Mouse (Mus musculus) kidney, adult 2 months (tissue): ENCODE measurements around the gene Gusb. TPM values are rescaled to one million over a fixed set of nuclear protein-coding genes. Genes with fewer than 3 reads are reported as not detected.
"Not testable (repeated sequence)": the region's sequence is repeated elsewhere in the genome, so short reads cannot be mapped to it uniquely, and the experiment has no call there.

Experiments used
- DNase-seq: peaks from one replicate; pipeline ENCODE4 v3.0.0; 2021
- H3K27ac ChIP-seq: fragments of 200-500 bp; 2 replicates; pipeline ENCODE4 v1.5.1; 2012; ENCODE audit warnings: low read depth, low read length, control low read depth, inconsistent platforms; ENCODE audit not compliant: insufficient read depth
- H3K27me3 ChIP-seq: fragments of 200-500 bp; replicated peaks from 2 replicates; pipeline ENCODE4 v1.6.1; 2012; ENCODE audit warnings: mild to moderate bottlenecking, moderate library complexity, low read length, inconsistent platforms; ENCODE audit not compliant: control insufficient read depth, insufficient read depth
- H3K36me3 ChIP-seq: fragments of 200-500 bp; 2 replicates; pipeline ENCODE4 v1.6.1; 2012; ENCODE audit warnings: mild to moderate bottlenecking, moderate library complexity, low read length, inconsistent platforms; ENCODE audit not compliant: control insufficient read depth, insufficient read depth
- H3K4me1 ChIP-seq: fragments of 200-500 bp; 2 replicates; pipeline ENCODE4 v1.6.1; 2011; ENCODE audit warnings: low read length; ENCODE audit not compliant: control insufficient read depth, insufficient read depth
- H3K4me3 ChIP-seq: fragments of 200-500 bp; 2 replicates; pipeline ENCODE4 v1.5.1; 2011; ENCODE audit warnings: mild to moderate bottlenecking, low read depth, low read length, control low read depth; ENCODE audit not compliant: insufficient read depth
- CTCF ChIP-seq: fragments of 200-500 bp; conservative IDR thresholded peaks from 2 replicates; pipeline ENCODE4 v1.5.1; 2011; ENCODE audit warnings: low read depth, mild to moderate bottlenecking, control low read depth, low read length, moderate library complexity, mixed read lengths; ENCODE audit not compliant: insufficient read depth, insufficient read length
- POLR2A ChIP-seq: fragments of 200-500 bp; IDR thresholded peaks from one replicate; pipeline ENCODE4 v1.6.1; 2011; ENCODE audit warnings: low read depth, low read length, control low read depth
- WGBS: fragments of 180-500 bp; shearing (Covaris S2); methylation state at CpG from one replicate; pipeline ENCODE4 v1.1.7; 2018; 5-methylcytosine and 5-hydroxymethylcytosine counted together
- polyA plus RNA-seq: library from polyadenylated mRNA; depleted of rRNA; stranded (reverse); fragments of >200 nt; gene quantifications from 2 replicates; pipeline ENCODE4 v1.2.3, GENCODE M21; 2012; rRNA removed

Gusb gene
- polyA plus RNA-seq, 1 experiment, result 26.5 TPM

- no peak overlapping the region for H3K27ac ChIP-seq
- DNase-seq, result no peak
- H3K4me3 ChIP-seq, result no peak overlapping the region
- no peaks in the 10 kb centered on the region for H3K27me3 ChIP-seq
- no peaks in the 10 kb centered on the region for H3K36me3 ChIP-seq
- 87% methylated on average over 2 of the region's 2 CpGs for WGBS
- peaks cover 2% of the 10 kb centered on the region; the same call in 1 of the 2 replicates for H3K4me1 ChIP-seq
- no peak for TF ChIP-seq CTCF
Observed at GRCm38 (mm10) chr5:129947528-129948033, 55.3 kb downstream of the Gusb start.

- no peak for DNase-seq
- Histone ChIP-seq H3K36me3 (no peaks in the 10 kb centered on the region), H3K27ac (no peak overlapping the region), H3K4me3 (no peak overlapping the region), H3K27me3 (no peaks in the 10 kb centered on the region), H3K4me1 (peaks cover 2% of the 10 kb centered on the region; the same call in 1 of the 2 replicates)
- no peak for TF ChIP-seq CTCF
- 83% methylated on average over 1 of the region's 1 CpGs for WGBS
Observed at GRCm38 (mm10) chr5:129943402-129943801, 59.4 kb downstream of the Gusb start.

GRCm38 (mm10) chr5:129942073-129942939, 60.5 kb downstream of the Gusb start:
- not testable (repeated sequence) for H3K27me3 ChIP-seq, H3K36me3 ChIP-seq, H3K27ac ChIP-seq, H3K4me1 ChIP-seq
- under 1% methylated on average over 53 of the region's 82 CpGs for WGBS
- peak overlapping the region; percentile 77 for H3K4me3 ChIP-seq
- peak; percentile 20 for DNase-seq

- peak within 1 kb of the TSS; percentile 17; the same call in 1 of the 2 replicates for H3K27ac ChIP-seq
- no peaks in the 10 kb centered on the region for H3K27me3 ChIP-seq
- H3K4me1 ChIP-seq, result peaks cover 2% of the 10 kb centered on the region; the same call in 1 of the 2 replicates
- peak; percentile 98 for DNase-seq
- 2% methylated on average over 59 of the region's 59 CpGs for WGBS
- H3K4me3 ChIP-seq, result peak within 1 kb of the TSS; percentile 77
- H3K36me3 ChIP-seq, result no peaks in the 10 kb centered on the region
- TF ChIP-seq CTCF (no peak), POLR2A (no peak)
Observed at GRCm38 (mm10) chr5:129941495-129942045, 61.3 kb downstream of the Gusb start, which contains the start of gene Vkorc1l1. TSS of gene Vkorc1l1 (plus strand) at chr5:129941970.

GRCm38 (mm10) chr5:129940736-129941494, 61.9 kb downstream of the Gusb start:
- TF ChIP-seq POLR2A (no peak), CTCF (no peak)
- DNase-seq, result no peak
- H3K27ac ChIP-seq, result peak overlapping the region; percentile 17; the same call in 1 of the 2 replicates
- WGBS, result 4% methylated on average over 9 of the region's 9 CpGs
- peaks cover 2% of the 10 kb centered on the region; the same call in 1 of the 2 replicates for H3K4me1 ChIP-seq
- peak overlapping the region; percentile 50 for H3K4me3 ChIP-seq
- H3K27me3 ChIP-seq, result no peaks in the 10 kb centered on the region
- H3K36me3 ChIP-seq, result no peaks in the 10 kb centered on the region

GRCm38 (mm10) chr5:129940281-129940680, 62.6 kb downstream of the Gusb start:
- no peak overlapping the region for H3K4me3 ChIP-seq
- 39% methylated on average over 2 of the region's 2 CpGs for WGBS
- DNase-seq, result no peak
- peaks cover 2% of the 10 kb centered on the region; the same call in 1 of the 2 replicates for H3K4me1 ChIP-seq
- TF ChIP-seq CTCF, result no peak
- no peak for TF ChIP-seq POLR2A
- H3K36me3 ChIP-seq, result no peaks in the 10 kb centered on the region
- no peaks in the 10 kb centered on the region for H3K27me3 ChIP-seq
- H3K27ac ChIP-seq, result no peak overlapping the region

Other genes with a start within 250 kb of the Gusb start
- gene Psph, start 215.6 kb downstream of the Gusb start, polyA plus RNA-seq, result 37.6 and 42.8 TPM in 2 replicates
- 19.5 and 20.7 TPM in 2 replicates for gene Sumf2, start 156.1 kb downstream of the Gusb start, polyA plus RNA-seq
- gene Chchd2, start 115.6 kb downstream of the Gusb start, polyA plus RNA-seq, result 1,042 and 1,503 TPM in 2 replicates
- 0.54 and 0.61 TPM in 2 replicates for gene Zbed5, start 107.3 kb downstream of the Gusb start, polyA plus RNA-seq
- gene Phkg1, start 104.5 kb downstream of the Gusb start, polyA plus RNA-seq, result 3.2 and 3.7 TPM in 2 replicates
- gene Nupr1l, start 94.5 kb downstream of the Gusb start, polyA plus RNA-seq, result 5.7 and 7.4 TPM in 2 replicates
- 14.8 and 19.3 TPM in 2 replicates for gene Vkorc1l1, start 61.1 kb downstream of the Gusb start, polyA plus RNA-seq
- 440 and 469 TPM in 2 replicates for gene Asl, start 26.2 kb upstream of the Gusb start, polyA plus RNA-seq
- 14.4 and 19.3 TPM in 2 replicates for gene Crcp, start 26.2 kb upstream of the Gusb start, polyA plus RNA-seq
- 8.0 and 8.7 TPM in 2 replicates for gene Tpst1, start 70.3 kb upstream of the Gusb start, polyA plus RNA-seq
- gene Kctd7, start 141.8 kb upstream of the Gusb start, polyA plus RNA-seq, result 2.4 and 4.3 TPM in 2 replicates
- 18.4 and 20.9 TPM in 2 replicates for gene Rabgef1, start 168.7 kb upstream of the Gusb start, polyA plus RNA-seq
- 29.2 and 30.9 TPM in 2 replicates for gene Tmem248, start 214.0 kb upstream of the Gusb start, polyA plus RNA-seq